In genomic region chr8:111989911-111990310, GRCm38 (mm10) we compare ENCODE assay signal across 9 mouse cellular contexts. TPM values are rescaled to one million over a fixed set of nuclear protein-coding genes. Genes with fewer than 3 reads are reported as not detected.
DNase-seq lines count a peak whose midpoint lies in the region; ATAC-seq and TF ChIP-seq lines count a peak whose summit lies in the region.
"Had no signal": no experiment of that assay in that cellular context is flagged by ENCODE, and none has a peak within 500 bp of the region (broad histone marks: within the 10 kb centered on the region; RNA-seq: fewer than 3 reads in every experiment).

No protein-coding gene starts in this region.

- DNase-seq in 3T3-L1 (ENCODE audit: low read depth, low spot score): peak; percentile 95
- peak; percentile 72 for DNase-seq in MEL-GATA-1-ER (ENCODE audit: extremely low read depth, low read depth)
- DNase-seq in cerebellum, adult 11-12 months: peak; percentile 70
- peak; percentile 49 to 56 for DNase-seq in gastrocnemius, adult 8-10 months (ENCODE audit: low spot score in 2 of 2)
- DNase-seq in liver, embryonic 14.5 days (ENCODE audit: low read depth in 3 of 3, low spot score in 3 of 3): peak; percentile 64 to 66 (median 65)
- peak; percentile 51 for DNase-seq in retina, adult 2 months (ENCODE audit: low read depth, low spot score)
- peak; percentile 60 to 68 for DNase-seq in thymus, postnatal 36 days

- H3K36me3 ChIP-seq in kidney, embryonic 15.5 days: peaks cover 68% of the 10 kb centered on the region
- H3K36me3 ChIP-seq in liver, embryonic 14.5 days (replicated peaks; ENCODE audit: control insufficient read depth, insufficient read depth, low read depth): peaks cover 16% of the 10 kb centered on the region

- 0 out of 2 replicates have a peak, but pooled peaks have one; percentile 23 for ATAC-seq in kidney, embryonic 15.5 days (replicated peaks; ENCODE audit: low FRiP score)
- ATAC-seq in liver, embryonic 14.5 days (ENCODE audit: insufficient read depth): peak; percentile 42; the same call in 1 of the 2 replicates

- no peak for TF ChIP-seq EP300 in liver, embryonic 14.5 days (IDR thresholded peaks at IDR 0.05; ENCODE audit: low read depth)

- H3K27me3 ChIP-seq in kidney, embryonic 15.5 days: no peaks in the 10 kb centered on the region
- H3K27me3 ChIP-seq in liver, embryonic 14.5 days (ENCODE audit: control insufficient read depth, insufficient read depth, low read length): no peaks in the 10 kb centered on the region
- H3K27me3 ChIP-seq: heart, embryonic 13.5 days had no signal

- 15% methylated on average over 7 of the region's 7 CpGs for WGBS in kidney, embryonic 15.5 days
- WGBS in liver, embryonic 14.5 days (ENCODE audit: insufficient replicate concordance): 13% methylated on average over 7 of the region's 7 CpGs

- H3K4me2 ChIP-seq in kidney, embryonic 15.5 days: peak overlapping the region; percentile 17; the same call in 1 of the 2 replicates
- no peak overlapping the region for H3K4me2 ChIP-seq in liver, embryonic 14.5 days (ENCODE audit: low read depth)
- H3K4me2 ChIP-seq: heart, embryonic 13.5 days had no signal

- peaks cover 10% of the 10 kb centered on the region for H3K4me1 ChIP-seq in kidney, embryonic 15.5 days
- peaks cover 0 to 4% of the 10 kb centered on the region in 2 experiments; a peak in 2 of 4 replicates for H3K4me1 ChIP-seq in liver, embryonic 14.5 days (replicated peaks; ENCODE audit: control insufficient read depth in 2 of 2, insufficient read depth in 2 of 2, low read length in 1 of 2)

- no peaks in the 10 kb centered on the region for H3K9me3 ChIP-seq in kidney, embryonic 15.5 days (replicated peaks)
- H3K9me3 ChIP-seq in liver, embryonic 14.5 days (ENCODE audit: control insufficient read depth, low read length): no peaks in the 10 kb centered on the region
- H3K9me3 ChIP-seq: heart, embryonic 13.5 days had no signal

- TF ChIP-seq CTCF in liver, embryonic 14.5 days (IDR thresholded peaks at IDR 0.05; ENCODE audit: low read depth): peak; percentile 95

- H3K27ac ChIP-seq in kidney, embryonic 15.5 days: no peak overlapping the region
- no peak overlapping the region for H3K27ac ChIP-seq in liver, embryonic 14.5 days
- H3K27ac ChIP-seq: heart, embryonic 13.5 days had no signal

- no peak overlapping the region for H3K9ac ChIP-seq in kidney, embryonic 15.5 days
- no peak overlapping the region for H3K9ac ChIP-seq in liver, embryonic 14.5 days (replicated peaks)
- H3K9ac ChIP-seq: heart, embryonic 13.5 days had no signal

- H3K4me3 ChIP-seq in kidney, embryonic 15.5 days (replicated peaks): no peak overlapping the region
- H3K4me3 ChIP-seq in liver, embryonic 14.5 days (ENCODE audit: insufficient read depth in 1 of 2, low read depth in 2 of 2, low read length in 2 of 2): no peak overlapping the region
- H3K4me3 ChIP-seq: heart, embryonic 13.5 days had no signal

RNA-seq across cellular contexts. Expression of gene Adat1, which starts 2.2 kb away (rescaled TPM):
- 1 to 10 TPM; 1.7 to 2.5 (median 2.3) TPM for total RNA-seq in gastrocnemius, adult 8-10 months (2022)
- polyA plus RNA-seq in kidney, embryonic 15.5 days (2015; fragmentation: Nextera tagmentation; extraction: Ambion mirVana): 11.2 and 12.1 TPM in 2 replicates
- polyA plus RNA-seq in liver, embryonic 14.5 days (2012; rRNA removed): 2.8 and 3.4 TPM in 2 replicates
- polyA plus RNA-seq in liver, embryonic 14.5 days (2014; fragmentation: Nextera tagmentation; extraction: Ambion mirVana): 2.4 and 2.5 TPM in 2 replicates

RNA-seq across cellular contexts. Expression of gene Kars, which starts 21.2 kb away (rescaled TPM):
- 100 to 1,000 TPM; 128 to 150 (median 134) TPM for total RNA-seq in gastrocnemius, adult 8-10 months (2022)
- polyA plus RNA-seq in kidney, embryonic 15.5 days (2015; fragmentation: Nextera tagmentation; extraction: Ambion mirVana): 209 and 219 TPM in 2 replicates
- 39.4 and 58.9 TPM in 2 replicates for polyA plus RNA-seq in liver, embryonic 14.5 days (2012; rRNA removed)
- polyA plus RNA-seq in liver, embryonic 14.5 days (2014; fragmentation: Nextera tagmentation; extraction: Ambion mirVana): 93.6 and 105 TPM in 2 replicates

RNA-seq across cellular contexts. Expression of gene Terf2ip, which starts 21.3 kb away (rescaled TPM):
- total RNA-seq in gastrocnemius, adult 8-10 months (2022): 10 to 100 TPM in 1 of 4 experiments, 1 to 10 TPM in 3; 8.6 to 10.6 (median 9.2) TPM
- polyA plus RNA-seq in kidney, embryonic 15.5 days (2015; fragmentation: Nextera tagmentation; extraction: Ambion mirVana): 23.9 and 27.6 TPM in 2 replicates
- 2.9 and 3.9 TPM in 2 replicates for polyA plus RNA-seq in liver, embryonic 14.5 days (2012; rRNA removed)
- polyA plus RNA-seq in liver, embryonic 14.5 days (2014; fragmentation: Nextera tagmentation; extraction: Ambion mirVana): 3.2 and 3.5 TPM in 2 replicates

RNA-seq across cellular contexts. Expression of gene Gm6793, which starts 24.9 kb away (rescaled TPM):
- not detected for total RNA-seq in gastrocnemius, adult 8-10 months (2022)
- 0.12 and 0.73 TPM in 2 replicates for polyA plus RNA-seq in kidney, embryonic 15.5 days (2015; fragmentation: Nextera tagmentation; extraction: Ambion mirVana)
- polyA plus RNA-seq in liver, embryonic 14.5 days (2012; rRNA removed): 0.08 and 0.17 TPM in 2 replicates
- 0.33 TPM in 1 of 2 replicates, not detected in the other for polyA plus RNA-seq in liver, embryonic 14.5 days (2014; fragmentation: Nextera tagmentation; extraction: Ambion mirVana)

RNA-seq across cellular contexts. Expression of gene Gabarapl2, which starts 49.4 kb away (rescaled TPM):
- 100 to 1,000 TPM; 112 to 138 (median 117) TPM for total RNA-seq in gastrocnemius, adult 8-10 months (2022)
- 194 and 198 TPM in 2 replicates for polyA plus RNA-seq in kidney, embryonic 15.5 days (2015; fragmentation: Nextera tagmentation; extraction: Ambion mirVana)
- polyA plus RNA-seq in liver, embryonic 14.5 days (2012; rRNA removed): 26.5 and 50.5 TPM in 2 replicates
- polyA plus RNA-seq in liver, embryonic 14.5 days (2014; fragmentation: Nextera tagmentation; extraction: Ambion mirVana): 184 and 188 TPM in 2 replicates
